Mouse (Mus musculus) heart, embryonic 16.5 days (tissue): ENCODE measurements around the gene Alpk3. TPM values are rescaled to one million over a fixed set of nuclear protein-coding genes. Genes with fewer than 3 reads are reported as not detected.

Source experiments
- ATAC-seq: fragments of 200-750 bp; cut with Nextera tagmentation; replicated peaks from 2 replicates; pipeline ENCODE4 v1.8.0; 2017; ENCODE audit warnings: moderate number of reproducible peaks; ENCODE audit not compliant: insufficient read depth, low FRiP score; ENCODE audit errors: extremely low read depth
- H3K27ac ChIP-seq: fragments of 300-500 bp; sonication (generic); 2 replicates; pipeline ENCODE4 v1.5.1; 2014; ENCODE audit warnings: mild to moderate bottlenecking, low read length, control low read depth, moderate library complexity
- H3K27me3 ChIP-seq: fragments of 300-500 bp; sonication (generic); 2 replicates; pipeline ENCODE4 v1.6.1; 2014; ENCODE audit warnings: low read length, mixed read lengths; ENCODE audit not compliant: control insufficient read depth, insufficient read depth
- H3K36me3 ChIP-seq: fragments of 300-500 bp; sonication (generic); 2 replicates; pipeline ENCODE4 v1.6.1; 2014; ENCODE audit not compliant: control insufficient read depth, insufficient read depth
- H3K4me1 ChIP-seq: fragments of 300-500 bp; sonication (generic); 2 replicates; pipeline ENCODE4 v1.6.1; 2014; ENCODE audit warnings: low read length, mixed read lengths; ENCODE audit not compliant: control insufficient read depth, insufficient read depth
- H3K4me2 ChIP-seq: fragments of 300-500 bp; sonication (generic); 2 replicates; pipeline ENCODE4 v1.6.1; 2014; ENCODE audit warnings: low read depth, mild to moderate bottlenecking, control low read depth, low read length
- H3K4me3 ChIP-seq: fragments of 300-500 bp; sonication (generic); 2 replicates; pipeline ENCODE4 v1.5.1; 2014; ENCODE audit warnings: mild to moderate bottlenecking, control low read depth, low read length
- H3K9ac ChIP-seq: fragments of 300-500 bp; sonication (generic); 2 replicates; pipeline ENCODE4 v1.6.1; 2014; ENCODE audit warnings: low read length, control low read depth
- H3K9me3 ChIP-seq: fragments of 300-500 bp; sonication (generic); replicated peaks from 2 replicates; pipeline ENCODE4 v1.6.1; 2016; ENCODE audit warnings: low read length; ENCODE audit not compliant: control insufficient read depth
- WGBS: fragments of 180-500 bp; shearing (Covaris S2); extraction: QIAGEN DNeasy Blood & Tissue Kit; methylation state at CpG from one replicate; pipeline ENCODE4 v1.1.7; 2014; 5-methylcytosine and 5-hydroxymethylcytosine counted together
- polyA plus RNA-seq: library from polyadenylated mRNA; unstranded; fragments of >200 nt; fragmentation: Nextera tagmentation; extraction: Ambion mirVana; gene quantifications from 2 replicates; pipeline ENCODE4 v1.2.1, GENCODE M21; 2015

Gene Alpk3
- polyA plus RNA-seq, result 18.2 and 22.7 TPM in 2 replicates

DNA sequence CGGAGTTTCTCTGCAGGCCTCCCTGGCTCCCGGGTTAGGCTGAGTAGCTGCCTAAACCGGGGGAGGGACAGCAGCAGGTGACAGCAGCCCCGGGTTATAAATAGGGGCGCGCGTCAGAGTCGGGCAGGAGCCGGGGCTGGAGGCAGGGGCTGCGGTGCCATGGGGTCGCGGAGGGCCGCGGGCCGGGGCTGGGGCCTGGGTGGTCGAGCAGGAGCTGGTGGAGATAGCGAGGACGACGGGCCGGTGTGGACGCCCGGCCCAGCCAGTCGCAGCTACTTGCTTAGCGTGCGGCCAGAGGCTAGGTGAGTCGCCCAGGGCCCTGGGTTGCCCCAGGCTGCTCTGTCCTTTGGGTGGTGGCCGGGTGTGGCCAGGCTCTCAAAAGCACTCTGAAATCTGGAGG lies at the start of gene Alpk3:
TSS of gene Alpk3 (plus strand) at position 130 of the 400 bp plus-strand sequence.
- ATAC-seq, result peak; percentile 87
- 13% methylated on average over 27 of the region's 27 CpGs for WGBS
- peak within 1 kb of the TSS; percentile 59 for H3K4me3 ChIP-seq

DNA sequence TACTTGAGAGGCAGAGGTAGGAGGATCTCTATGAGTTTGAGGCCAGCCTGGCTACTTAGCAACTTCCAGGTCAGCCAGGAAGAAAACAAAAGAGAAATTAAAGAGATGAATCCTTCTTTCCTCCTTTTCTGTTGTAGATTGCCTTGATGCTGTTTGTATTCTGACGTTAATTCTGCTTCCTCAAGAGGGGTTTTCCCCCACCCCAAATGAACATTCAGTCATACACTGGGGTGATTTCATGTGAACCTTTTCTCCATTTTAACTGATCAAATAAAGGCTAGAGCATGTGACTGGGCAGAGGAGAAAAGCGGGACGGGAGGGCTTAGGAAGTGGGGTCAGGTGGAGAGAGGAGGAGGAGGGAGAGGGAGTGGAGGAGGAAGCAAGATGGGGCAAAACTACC lies 49.1 kb upstream of the Alpk3 start:
- no peak for ATAC-seq
- 74% methylated on average over 3 of the region's 3 CpGs for WGBS

More for the DNA sequence above, at the start of gene Alpk3:
- H3K27ac ChIP-seq, result peak within 1 kb of the TSS; percentile 98
- H3K9me3 ChIP-seq, result no peaks in the 10 kb centered on the region
- H3K27me3 ChIP-seq, result no peaks in the 10 kb centered on the region
- H3K4me2 ChIP-seq, result peak within 1 kb of the TSS; percentile 53
- 0 out of 2 replicates have a peak, but pooled peaks cover 3% of the 10 kb centered on the region for H3K36me3 ChIP-seq
- peak within 1 kb of the TSS; percentile 71 for H3K9ac ChIP-seq
- H3K4me1 ChIP-seq, result peaks cover 22% of the 10 kb centered on the region

DNA sequence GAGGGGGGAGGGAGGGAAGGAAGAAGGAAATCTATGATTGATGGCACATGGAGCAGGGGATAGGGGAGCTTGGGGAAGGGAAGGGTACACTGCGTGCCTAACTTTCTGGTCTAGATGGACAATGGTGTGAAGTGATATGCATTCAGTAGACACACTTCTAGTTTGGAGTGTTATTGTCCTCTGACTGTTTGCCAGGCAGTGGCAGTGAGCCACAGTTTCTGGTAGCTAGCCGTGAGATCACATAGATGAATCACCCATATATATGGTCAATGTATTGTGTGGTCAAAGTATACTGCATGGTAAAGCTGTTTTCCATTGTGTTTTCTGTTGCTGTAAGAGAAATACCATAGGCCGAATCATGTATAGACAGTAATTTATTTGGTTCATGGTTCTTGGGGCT lies 45.8 kb upstream of the Alpk3 start:
- H3K9ac ChIP-seq, result no peak overlapping the region
- no peak for ATAC-seq
- H3K27ac ChIP-seq, result no peak overlapping the region
- whole genome bisulfite sequencing, result 88% methylated on average over 3 of the region's 3 CpGs
- no peaks in the 10 kb centered on the region for H3K27me3 ChIP-seq
- H3K36me3 ChIP-seq, result peaks cover 15% of the 10 kb centered on the region
- H3K4me1 ChIP-seq, result peaks cover under 1% of the 10 kb centered on the region; the same call in 1 of the 2 replicates
- no peaks in the 10 kb centered on the region for H3K9me3 ChIP-seq
- H3K4me2 ChIP-seq, result no peak overlapping the region
- H3K4me3 ChIP-seq, result no peak overlapping the region

More for the DNA sequence above, 49.1 kb upstream of the Alpk3 start:
- Histone ChIP-seq H3K4me2 (no peak overlapping the region), H3K27ac (no peak overlapping the region), H3K36me3 (peaks cover 15% of the 10 kb centered on the region), H3K9me3 (no peaks in the 10 kb centered on the region), H3K27me3 (no peaks in the 10 kb centered on the region), H3K4me3 (no peak overlapping the region), H3K9ac (no peak overlapping the region), H3K4me1 (peaks cover 16% of the 10 kb centered on the region)

DNA sequence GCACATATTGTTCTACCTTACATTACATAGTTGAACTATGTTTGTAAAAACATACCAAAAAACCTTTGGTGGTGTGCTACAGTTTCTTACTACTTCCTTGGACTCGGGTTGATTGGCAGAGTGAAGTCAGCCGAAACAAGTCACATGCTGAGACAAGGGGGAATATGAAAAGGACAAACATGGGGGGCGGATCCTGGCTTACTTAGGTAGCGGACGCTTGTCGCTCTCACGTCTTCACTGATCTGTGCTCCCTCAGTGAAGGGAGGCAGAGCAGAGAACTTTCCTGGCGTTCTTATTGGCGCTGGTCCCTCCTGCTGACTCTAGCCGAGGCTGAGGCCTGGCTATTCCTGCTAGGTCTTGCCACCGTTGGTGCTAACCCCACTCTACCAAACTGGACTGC lies 37.1 kb upstream of the Alpk3 start:
- Histone ChIP-seq H3K4me1 (no peaks in the 10 kb centered on the region; the same call in 1 of the 2 replicates), H3K4me3 (no peak overlapping the region), H3K9ac (no peak overlapping the region), H3K4me2 (no peak overlapping the region), H3K36me3 (peaks cover 27% of the 10 kb centered on the region), H3K27ac (no peak overlapping the region), H3K9me3 (no peaks in the 10 kb centered on the region), H3K27me3 (no peaks in the 10 kb centered on the region)
- ATAC-seq, result no peak
- WGBS, result 67% methylated on average over 11 of the region's 11 CpGs

DNA sequence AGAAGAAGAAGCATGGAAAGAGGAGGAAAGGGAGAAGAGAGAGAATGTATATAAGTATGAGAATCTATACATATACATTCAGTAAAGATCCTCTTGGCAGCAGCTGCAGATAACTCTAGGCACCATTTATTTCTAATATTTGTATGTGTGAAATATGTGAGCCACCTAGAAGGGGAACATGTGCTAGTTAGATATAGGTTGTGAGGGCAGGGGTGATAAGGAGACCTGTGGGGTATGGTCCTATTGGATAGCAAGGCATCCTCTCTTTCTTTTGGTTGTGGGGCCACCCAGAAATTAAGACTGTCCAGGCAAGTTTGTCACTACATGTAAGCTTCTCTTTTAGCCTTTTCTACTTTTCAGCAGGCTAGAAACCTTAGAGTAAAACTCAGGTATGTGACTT lies 34.7 kb upstream of the Alpk3 start:
- H3K4me3 ChIP-seq, result no peak overlapping the region
- no peaks in the 10 kb centered on the region for H3K27me3 ChIP-seq
- H3K4me2 ChIP-seq, result no peak overlapping the region
- no peaks in the 10 kb centered on the region for H3K4me1 ChIP-seq
- no peak for ATAC-seq
- H3K9me3 ChIP-seq, result no peaks in the 10 kb centered on the region
- H3K27ac ChIP-seq, result no peak overlapping the region
- peaks cover 42% of the 10 kb centered on the region for H3K36me3 ChIP-seq
- no peak overlapping the region for H3K9ac ChIP-seq

DNA sequence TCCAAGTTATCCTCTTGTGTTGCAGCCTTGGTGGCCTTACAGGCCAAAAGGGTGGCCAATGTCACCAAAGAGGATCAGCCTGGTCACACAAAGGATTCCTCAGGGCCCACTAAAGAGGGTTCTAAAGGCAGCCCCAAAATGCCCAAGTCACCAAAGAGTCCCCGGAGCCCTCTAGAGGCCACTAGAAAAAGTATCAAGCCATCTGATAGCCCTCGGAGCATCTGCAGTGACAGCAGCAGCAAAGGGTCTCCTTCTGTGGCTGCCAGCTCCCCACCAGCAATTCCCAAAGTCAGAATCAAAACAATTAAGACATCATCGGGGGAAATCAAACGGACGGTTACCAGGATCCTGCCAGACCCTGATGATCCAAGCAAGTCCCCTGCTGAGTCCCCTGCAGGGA lies 33.3 kb upstream of the Alpk3 start:
- Histone ChIP-seq H3K9ac (no peak overlapping the region), H3K36me3 (peaks cover 45% of the 10 kb centered on the region), H3K9me3 (no peaks in the 10 kb centered on the region), H3K27me3 (no peaks in the 10 kb centered on the region), H3K4me3 (no peak overlapping the region), H3K4me1 (no peaks in the 10 kb centered on the region), H3K27ac (no peak overlapping the region), H3K4me2 (no peak overlapping the region)
- WGBS, result 71% methylated on average over 5 of the region's 5 CpGs
- no peak for ATAC-seq

DNA sequence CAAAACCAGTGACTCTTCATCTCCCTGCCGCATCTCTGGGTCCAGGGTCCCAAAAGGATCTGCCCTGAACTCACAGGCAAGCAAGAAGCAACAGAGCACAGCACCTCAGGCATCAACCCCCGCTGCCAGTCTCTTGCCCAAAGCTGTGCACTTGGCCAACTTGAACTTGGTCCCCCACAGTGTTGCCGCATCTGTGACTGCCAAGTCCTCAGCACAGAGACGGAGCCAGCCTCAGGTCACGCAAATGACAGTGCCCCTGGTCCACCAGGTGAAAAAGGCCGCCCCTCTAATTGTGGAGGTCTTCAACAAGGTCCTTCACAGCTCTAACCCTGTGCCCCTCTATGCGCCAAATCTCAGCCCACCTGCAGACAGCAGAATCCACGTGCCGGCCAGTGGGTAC lies 32.7 kb upstream of the Alpk3 start:
- no peak for ATAC-seq
- H3K4me2 ChIP-seq, result no peak overlapping the region
- H3K4me3 ChIP-seq, result no peak overlapping the region
- H3K27ac ChIP-seq, result no peak overlapping the region
- no peak overlapping the region for H3K9ac ChIP-seq
- 95% methylated on average over 9 of the region's 9 CpGs for WGBS
- no peaks in the 10 kb centered on the region for H3K27me3 ChIP-seq
- peaks cover 50% of the 10 kb centered on the region for H3K36me3 ChIP-seq
- no peaks in the 10 kb centered on the region for H3K9me3 ChIP-seq
- H3K4me1 ChIP-seq, result no peaks in the 10 kb centered on the region

DNA sequence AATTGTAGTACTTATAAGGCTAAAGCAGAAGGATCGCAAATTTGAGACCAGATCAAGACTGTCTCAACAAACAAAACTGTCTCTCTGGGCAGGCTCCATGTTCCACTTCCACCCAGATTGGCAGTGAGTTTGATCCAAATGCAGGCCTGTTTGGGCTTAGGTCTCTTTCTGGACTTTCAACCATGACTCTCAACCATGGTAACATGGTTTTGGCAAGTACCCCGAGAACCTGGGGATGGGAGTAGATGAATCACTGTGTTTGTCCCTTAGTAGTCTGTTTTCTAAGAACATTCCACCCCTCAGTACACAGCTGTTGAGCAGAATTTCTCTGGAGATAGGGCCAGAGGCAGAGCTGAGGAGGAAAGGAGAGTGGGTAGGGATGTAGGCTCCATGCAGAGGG lies 31.6 kb upstream of the Alpk3 start:
- Histone ChIP-seq H3K27ac (no peak overlapping the region), H3K36me3 (peaks cover 61% of the 10 kb centered on the region), H3K4me1 (no peaks in the 10 kb centered on the region), H3K9ac (no peak overlapping the region), H3K4me3 (no peak overlapping the region), H3K9me3 (no peaks in the 10 kb centered on the region), H3K27me3 (no peaks in the 10 kb centered on the region), H3K4me2 (no peak overlapping the region)
- 95% methylated on average over 2 of the region's 2 CpGs for WGBS
- ATAC-seq, result no peak

DNA sequence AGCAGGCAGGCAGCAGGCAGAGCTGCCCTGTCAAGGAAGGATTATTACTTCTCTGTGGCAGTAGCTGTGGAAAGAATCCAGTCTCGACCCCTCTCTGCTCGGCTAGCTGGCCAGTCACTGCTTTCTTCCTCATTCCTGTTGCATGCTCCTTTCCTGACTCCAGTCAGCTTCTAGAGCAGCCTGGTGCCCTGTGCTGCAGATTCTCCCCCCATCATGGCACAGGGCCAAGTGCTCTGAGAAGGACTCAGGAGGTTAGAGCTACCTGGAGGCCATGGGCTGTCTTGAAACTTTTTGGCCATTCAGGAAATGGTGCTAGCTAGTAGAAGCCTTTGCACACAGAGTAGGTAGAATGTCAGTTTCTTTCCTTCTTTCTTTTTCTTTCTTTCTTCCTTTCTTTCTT lies 17.7 kb upstream of the Alpk3 start:
- no peak overlapping the region for H3K27ac ChIP-seq
- no peaks in the 10 kb centered on the region for H3K4me1 ChIP-seq
- H3K9me3 ChIP-seq, result no peaks in the 10 kb centered on the region
- no peak overlapping the region for H3K4me3 ChIP-seq
- H3K4me2 ChIP-seq, result no peak overlapping the region
- no peaks in the 10 kb centered on the region for H3K27me3 ChIP-seq
- ATAC-seq, result no peak
- H3K36me3 ChIP-seq, result peaks cover 68% of the 10 kb centered on the region
- WGBS, result 34% methylated on average over 2 of the region's 2 CpGs
- no peak overlapping the region for H3K9ac ChIP-seq
